Mouse (Mus musculus) mouse embryonic stem cell (cell line): ENCODE results near the gene Ddx19b.
"Not testable (repeated sequence)": the region's sequence is repeated elsewhere in the genome, so short reads cannot be mapped to it uniquely, and the experiment has no call there.

Experiments
- in situ Hi-C, 2 experiments: fragments of 300-500 bp; cut with MboI; formaldehyde crosslinking; loops; 1 replicate in 1 of 2; 3 replicates in 1 of 2; pipeline ENCODE4 v1.14.3; 2019 to 2020; ENCODE audit warnings: low sequenced_read_pairs in 2 of 2, low pct_unique_long_range_greater_than_20kb in 1 of 2, mixed read lengths in 1 of 2; ENCODE audit not compliant: unreplicated experiment in 1 of 2

The Ddx19b gene

GRCm38 (mm10) chr8:110977987-110978386 lies 53.6 kb downstream of the Ddx19b start:
- in situ Hi-C loops, result not testable (repeated sequence)

GRCm38 (mm10) chr8:110976532-110976931 lies 55.0 kb downstream of the Ddx19b start:
- in situ Hi-C loops, result not testable (repeated sequence)

- in situ Hi-C loops, result no loop called here
These were observed 61.4 kb downstream of the Ddx19b start for GRCm38 (mm10) chr8:110969910-110970770.

- in situ Hi-C loops, result no loop called here
These were observed 64.2 kb downstream of the Ddx19b start for GRCm38 (mm10) chr8:110967326-110967725.

- in situ Hi-C loops, result no loop called here
These were observed 65.0 kb downstream of the Ddx19b start for GRCm38 (mm10) chr8:110966586-110966985.

- in situ Hi-C loops, result no loop called here
These were observed 66.0 kb downstream of the Ddx19b start for GRCm38 (mm10) chr8:110965594-110965993.

GRCm38 (mm10) chr8:110964666-110965065 lies 66.9 kb downstream of the Ddx19b start:
- in situ Hi-C loops, result no loop called here

- in situ Hi-C loops, result no loop called here
These were observed 68.5 kb downstream of the Ddx19b start for GRCm38 (mm10) chr8:110963051-110963450.

- in situ Hi-C loops, result no loop called here
These were observed 71.6 kb downstream of the Ddx19b start for GRCm38 (mm10) chr8:110959906-110960305.

- in situ Hi-C loops, result no loop called here
These were observed 72.3 kb downstream of the Ddx19b start for GRCm38 (mm10) chr8:110959071-110959780.

- in situ Hi-C loops, result not testable (repeated sequence)
These were observed 73.0 kb downstream of the Ddx19b start for GRCm38 (mm10) chr8:110958553-110958952.

- in situ Hi-C loops, result no loop called here
These were observed 73.4 kb downstream of the Ddx19b start for GRCm38 (mm10) chr8:110958135-110958534.

- in situ Hi-C loops, result no loop called here
These were observed 74.1 kb downstream of the Ddx19b start for GRCm38 (mm10) chr8:110957471-110957870.

- in situ Hi-C loops, result no loop called here
These were observed 74.7 kb downstream of the Ddx19b start for GRCm38 (mm10) chr8:110956619-110957450.

GRCm38 (mm10) chr8:110954776-110955175 lies 76.8 kb downstream of the Ddx19b start:
- in situ Hi-C loops, result no loop called here
